Mouse (Mus musculus) macrophage (primary cell): ENCODE measurements around the gene Car8. TPM values are rescaled to one million over a fixed set of nuclear protein-coding genes. Genes with fewer than 3 reads are reported as not detected.

Experiments used
- H3K27ac ChIP-seq: fragments of 350-480 bp; formaldehyde crosslinking; 2 replicates; pipeline ENCODE4 v1.9.0; 2021
- H3K36me3 ChIP-seq: fragments of 350-480 bp; formaldehyde crosslinking; 2 replicates; pipeline ENCODE4 v1.9.0; 2021; ENCODE audit errors: inconsistent target
- H3K4me3 ChIP-seq: fragments of 350-480 bp; formaldehyde crosslinking; 2 replicates; pipeline ENCODE4 v1.9.0; 2021; ENCODE audit errors: inconsistent target
- H3K79me2 ChIP-seq: fragments of 350-480 bp; formaldehyde crosslinking; 2 replicates; pipeline ENCODE4 v1.9.0; 2021; ENCODE audit errors: inconsistent target
- WGBS: methylation state at CpG from one replicate; pipeline ENCODE4 v1.1.7; 2026; ENCODE audit warnings: inconsistent platforms; ENCODE audit not compliant: missing documents; 5-methylcytosine and 5-hydroxymethylcytosine counted together
- polyA plus RNA-seq: library from polyadenylated mRNA; stranded (reverse); fragments of 250-400 nt; gene quantifications from 3 replicates; pipeline ENCODE4 v1.2.4, GENCODE M21; 2018; ENCODE audit warnings: inconsistent platforms
- total RNA-seq, 78 experiments: library from RNA; depleted of rRNA; stranded (reverse); fragments of 250-400 nt; gene quantifications; 1 replicate in 9 of 78; 2 replicates in 24 of 78; 3 replicates in 43 of 78; 4 replicates in 2 of 78; pipeline ENCODE4 v1.2.4; 2018; ENCODE audit warnings: inconsistent platforms in 56 of 78

The Car8 gene
- total RNA-seq (2018; cell fraction: chromatin; rRNA removed) = not detected
- not detected for total RNA-seq (2018; cell fraction: cytosol; rRNA removed)
- not detected for total RNA-seq (2018; cell fraction: nucleus; rRNA removed)
- not detected in 3 replicates for polyA plus RNA-seq

GRCm38 (mm10) chr4:8238560-8239305, at the start of gene Car8:
Car8 (minus strand) TSS chr4:8239041.
- no peak within 1 kb of the TSS for H3K4me3 ChIP-seq
- 2% methylated on average over 44 of the region's 49 CpGs for WGBS
- no peaks in the 10 kb centered on the region for H3K36me3 ChIP-seq
- H3K27ac ChIP-seq = no peak within 1 kb of the TSS
- no peaks in the 10 kb centered on the region for H3K79me2 ChIP-seq

GRCm38 (mm10) chr4:8284934-8285333, 46.1 kb upstream of the Car8 start:
- 0% methylated on average over 1 of the region's 1 CpGs for whole genome bisulfite sequencing

GRCm38 (mm10) chr4:8278159-8278558, 39.3 kb upstream of the Car8 start:
- H3K4me3 ChIP-seq = no peak overlapping the region
- WGBS = 96% methylated on average over 2 of the region's 2 CpGs
- no peaks in the 10 kb centered on the region for H3K36me3 ChIP-seq
- no peaks in the 10 kb centered on the region for H3K79me2 ChIP-seq
- H3K27ac ChIP-seq = no peak overlapping the region

More at GRCm38 (mm10) chr4:8284934-8285333, 46.1 kb upstream of the Car8 start:
- no peaks in the 10 kb centered on the region for H3K79me2 ChIP-seq
- H3K4me3 ChIP-seq = no peak overlapping the region
- no peaks in the 10 kb centered on the region for H3K36me3 ChIP-seq
- no peak overlapping the region for H3K27ac ChIP-seq

- 88% methylated on average over 3 of the region's 3 CpGs for WGBS
- H3K79me2 ChIP-seq = no peaks in the 10 kb centered on the region
- H3K27ac ChIP-seq = no peak overlapping the region
- no peaks in the 10 kb centered on the region for H3K36me3 ChIP-seq
- H3K4me3 ChIP-seq = no peak overlapping the region
Measured at GRCm38 (mm10) chr4:8249805-8250204, 11.0 kb upstream of the Car8 start.

GRCm38 (mm10) chr4:8245495-8246063, 6.7 kb upstream of the Car8 start:
- no peak overlapping the region for H3K4me3 ChIP-seq
- no peaks in the 10 kb centered on the region for H3K79me2 ChIP-seq
- 80% methylated on average over 1 of the region's 1 CpGs for WGBS
- H3K36me3 ChIP-seq = no peaks in the 10 kb centered on the region
- no peak overlapping the region for H3K27ac ChIP-seq

GRCm38 (mm10) chr4:8245062-8245461, 6.2 kb upstream of the Car8 start:
- Histone ChIP-seq H3K79me2 (no peaks in the 10 kb centered on the region), H3K27ac (no peak overlapping the region), H3K4me3 (no peak overlapping the region), H3K36me3 (no peaks in the 10 kb centered on the region)
- 87% methylated on average over 3 of the region's 3 CpGs for WGBS

GRCm38 (mm10) chr4:8239699-8240098, 858 bp upstream of the Car8 start:
- Histone ChIP-seq H3K27ac (no peak overlapping the region), H3K4me3 (no peak overlapping the region), H3K79me2 (no peaks in the 10 kb centered on the region), H3K36me3 (no peaks in the 10 kb centered on the region)
- 92% methylated on average over 11 of the region's 11 CpGs for WGBS

GRCm38 (mm10) chr4:8239306-8239670, 447 bp upstream of the Car8 start:
- Histone ChIP-seq H3K27ac (no peak overlapping the region), H3K4me3 (no peak overlapping the region), H3K36me3 (no peaks in the 10 kb centered on the region), H3K79me2 (no peaks in the 10 kb centered on the region)
- WGBS = 52% methylated on average over 11 of the region's 11 CpGs

GRCm38 (mm10) chr4:8232393-8233111, 6.3 kb downstream of the Car8 start:
- Histone ChIP-seq H3K4me3 (no peak overlapping the region), H3K36me3 (no peaks in the 10 kb centered on the region), H3K79me2 (no peaks in the 10 kb centered on the region), H3K27ac (no peak overlapping the region)
- WGBS = 21% methylated on average over 12 of the region's 12 CpGs

GRCm38 (mm10) chr4:8231291-8231871, 7.5 kb downstream of the Car8 start:
- Histone ChIP-seq H3K4me3 (no peak overlapping the region), H3K27ac (no peak overlapping the region), H3K36me3 (no peaks in the 10 kb centered on the region), H3K79me2 (no peaks in the 10 kb centered on the region)
- 97% methylated on average over 5 of the region's 5 CpGs for WGBS

GRCm38 (mm10) chr4:8229661-8230298, 9.1 kb downstream of the Car8 start:
- Histone ChIP-seq H3K4me3 (no peak overlapping the region), H3K79me2 (no peaks in the 10 kb centered on the region), H3K36me3 (no peaks in the 10 kb centered on the region), H3K27ac (no peak overlapping the region)
- 88% methylated on average over 3 of the region's 3 CpGs for WGBS

GRCm38 (mm10) chr4:8218941-8219340, 19.9 kb downstream of the Car8 start:
- Histone ChIP-seq H3K36me3 (no peaks in the 10 kb centered on the region), H3K4me3 (no peak overlapping the region), H3K27ac (no peak overlapping the region), H3K79me2 (no peaks in the 10 kb centered on the region)
- 88% methylated on average over 7 of the region's 8 CpGs for WGBS

GRCm38 (mm10) chr4:8218004-8218403, 20.8 kb downstream of the Car8 start:
- H3K4me3 ChIP-seq = no peak overlapping the region
- WGBS = 36% methylated on average over 3 of the region's 3 CpGs
- no peaks in the 10 kb centered on the region for H3K36me3 ChIP-seq
- no peaks in the 10 kb centered on the region for H3K79me2 ChIP-seq
- H3K27ac ChIP-seq = no peak overlapping the region

- 89% methylated on average over 5 of the region's 5 CpGs for WGBS
- Histone ChIP-seq H3K27ac (no peak overlapping the region), H3K36me3 (no peaks in the 10 kb centered on the region), H3K79me2 (no peaks in the 10 kb centered on the region), H3K4me3 (no peak overlapping the region)
Measured at GRCm38 (mm10) chr4:8217272-8217671, 21.6 kb downstream of the Car8 start.
